In the genomic region with DNA sequence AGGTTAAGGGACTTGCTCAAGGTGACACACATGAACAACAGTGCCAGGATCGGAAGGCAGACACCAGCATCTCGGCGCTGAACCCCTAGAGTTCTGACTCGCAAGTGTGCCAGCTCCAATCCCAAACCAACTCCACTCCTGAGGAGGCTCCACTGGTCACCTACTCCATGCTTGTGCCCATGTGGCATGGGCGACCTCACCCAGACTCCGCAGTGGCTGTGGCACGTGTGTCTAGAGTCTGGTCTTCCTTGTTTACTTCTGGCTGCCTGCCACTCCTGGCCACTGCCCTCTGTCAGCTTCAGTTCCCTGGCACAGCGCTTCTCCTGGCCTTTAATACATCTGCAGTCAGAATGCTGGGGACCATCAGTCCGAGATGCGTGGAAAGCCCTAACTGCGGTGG, we compare ENCODE assay signal across 7 mouse cellular contexts. TPM values are rescaled to one million over a fixed set of nuclear protein-coding genes. Genes with fewer than 3 reads are reported as not detected.
A peak's percentile ranks its signal among the peaks of the same experiment; 100 is the strongest.
DNase-seq lines count a peak whose midpoint lies in the region; ATAC-seq and TF ChIP-seq lines count a peak whose summit lies in the region.

No protein-coding gene starts in this region.

- no peak overlapping the region for H3K27ac ChIP-seq in ES-E14 (ENCODE audit: insufficient read depth, low read depth, low read length, poor library complexity, severe bottlenecking)
- no peak overlapping the region for H3K27ac ChIP-seq in embryonic facial prominence, embryonic 11.5 days (replicated peaks; ENCODE audit: low read depth, low read length)
- H3K27ac ChIP-seq in heart, embryonic 16.5 days (ENCODE audit: low read length), result peak overlapping the region; percentile 72

- peak; percentile 14; the same call in 1 of the 2 replicates for ATAC-seq in embryonic facial prominence, embryonic 11.5 days (replicated peaks; ENCODE audit: insufficient number of reproducible peaks, low FRiP score, low TSS enrichment, low read depth)
- ATAC-seq in heart, embryonic 16.5 days (replicated peaks; ENCODE audit: extremely low read depth, insufficient read depth, low FRiP score), result no peak
- peak; percentile 5; the same call in 1 of the 2 replicates for ATAC-seq in megakaryocyte, adult 5-6 weeks (ENCODE audit: poor library complexity, severe bottlenecking)

- no peak for TF ChIP-seq CTCF in C2C12 (IDR thresholded peaks at IDR 0.05; ENCODE audit: control insufficient read depth, insufficient read depth, insufficient read length)

- H3ac ChIP-seq in C2C12 (ENCODE audit: control insufficient read depth, insufficient read length, low read depth), result peak overlapping the region; percentile 64

- in situ Hi-C loops in ES-E14 (cut with MboI; ENCODE audit: low sequenced_read_pairs in 2 of 2, unreplicated experiment in 2 of 2), result no loop called here

- DNase-seq in ES-E14 (ENCODE audit: low read depth, low spot score), result no peak
- no peak for DNase-seq in embryonic facial prominence, embryonic 11.5 days (ENCODE audit: low spot score)
- peak; percentile 72 to 82 for DNase-seq in kidney, postnatal 36 days
- peak; percentile 58 for DNase-seq in testis, postnatal 10 days (ENCODE audit: low spot score)

- peaks cover 41% of the 10 kb centered on the region for H3K79me2 ChIP-seq in C2C12 (ENCODE audit: control insufficient read depth, insufficient read depth)

- 29% methylated on average over 11 of the region's 11 CpGs for WGBS in embryonic facial prominence, embryonic 11.5 days
- 18% methylated on average over 11 of the region's 11 CpGs for WGBS in heart, embryonic 16.5 days

- peak overlapping the region; percentile 18 for H3K4me3 ChIP-seq in C2C12 (ENCODE audit: insufficient read depth, poor library complexity, severe bottlenecking)
- H3K4me3 ChIP-seq in ES-E14 (ENCODE audit: insufficient read depth in 1 of 2, low read depth in 1 of 2, low read length in 2 of 2, poor library complexity in 1 of 2, severe bottlenecking in 1 of 2), result peak overlapping the region; percentile 36 to 76; a peak in 3 of 4 replicates
- peak overlapping the region; percentile 62 for H3K4me3 ChIP-seq in embryonic facial prominence, embryonic 11.5 days (ENCODE audit: low read depth, low read length)
- H3K4me3 ChIP-seq in heart, embryonic 16.5 days (ENCODE audit: low read length), result peak overlapping the region; percentile 68

- H3K36me3 ChIP-seq in C2C12 (ENCODE audit: control insufficient read depth, insufficient read depth) (peaks cover under 1% of the 10 kb centered on the region), ES-E14 (ENCODE audit: control insufficient read depth, insufficient read depth, low read length, poor library complexity, severe bottlenecking) (no peaks in the 10 kb centered on the region)
- no peaks in the 10 kb centered on the region for H3K36me3 ChIP-seq in embryonic facial prominence, embryonic 11.5 days (replicated peaks; ENCODE audit: control insufficient read depth, insufficient read depth, low read depth, low read length)
- no peaks in the 10 kb centered on the region; the same call in 1 of the 2 replicates for H3K36me3 ChIP-seq in heart, embryonic 16.5 days (ENCODE audit: control insufficient read depth, insufficient read depth)

- H3K4me1 ChIP-seq in ES-E14 (ENCODE audit: control insufficient read depth in 2 of 2, insufficient read depth in 2 of 2, low read length in 2 of 2, poor library complexity in 1 of 2), result peaks cover 5 to 20% of the 10 kb centered on the region in 2 experiments
- H3K4me1 ChIP-seq in embryonic facial prominence, embryonic 11.5 days (ENCODE audit: control insufficient read depth, insufficient read depth, low read length), result peaks cover 5% of the 10 kb centered on the region
- H3K4me1 ChIP-seq in heart, embryonic 16.5 days (ENCODE audit: control insufficient read depth, insufficient read depth, low read length), result peaks cover 21% of the 10 kb centered on the region

- peak overlapping the region; percentile 46; the same call in 1 of the 2 replicates for H3K9ac ChIP-seq in ES-E14 (ENCODE audit: insufficient read depth, low read depth, low read length, poor library complexity, severe bottlenecking)
- H3K9ac ChIP-seq in embryonic facial prominence, embryonic 11.5 days (replicated peaks; ENCODE audit: low read length), result peak overlapping the region; percentile 68
- peak overlapping the region; percentile 77 for H3K9ac ChIP-seq in heart, embryonic 16.5 days (ENCODE audit: low read length)

- no peaks in the 10 kb centered on the region for H3K27me3 ChIP-seq in C2C12 (ENCODE audit: control insufficient read depth, insufficient read depth, insufficient read length)
- peaks cover 25% of the 10 kb centered on the region for H3K27me3 ChIP-seq in embryonic facial prominence, embryonic 11.5 days (ENCODE audit: control insufficient read depth, insufficient read depth, low read length)
- no peaks in the 10 kb centered on the region for H3K27me3 ChIP-seq in heart, embryonic 16.5 days (ENCODE audit: control insufficient read depth, insufficient read depth, low read length)

- H3K9me3 ChIP-seq in ES-E14 (ENCODE audit: control insufficient read depth, insufficient read depth, low read depth, low read length), result no peaks in the 10 kb centered on the region
- 0 out of 2 replicates have a peak, but pooled peaks cover 2% of the 10 kb centered on the region for H3K9me3 ChIP-seq in embryonic facial prominence, embryonic 11.5 days (replicated peaks; ENCODE audit: control insufficient read depth, low read length)
- peaks cover 7% of the 10 kb centered on the region for H3K9me3 ChIP-seq in heart, embryonic 16.5 days (replicated peaks; ENCODE audit: control insufficient read depth, low read length)

- H3K4me2 ChIP-seq in embryonic facial prominence, embryonic 11.5 days (ENCODE audit: low read depth, low read length), result peak overlapping the region; percentile 96
- H3K4me2 ChIP-seq in heart, embryonic 16.5 days (ENCODE audit: low read depth, low read length), result peak overlapping the region; percentile 98

- peaks cover 32% of the 10 kb centered on the region for H3K79me3 ChIP-seq in C2C12 (ENCODE audit: low read depth)

TF ChIP-seq in C2C12, 6 proteins besides CTCF, POLR2A, EP300 and RAD21:
- TF ChIP-seq USF1 (IDR thresholded peaks at IDR 0.05; ENCODE audit: low read depth) (no peak), MYOG (IDR thresholded peaks at IDR 0.05; ENCODE audit: control insufficient read depth, extremely low read depth, insufficient read length) (no peak), MYOD1 (IDR thresholded peaks at IDR 0.05; ENCODE audit: control insufficient read depth, insufficient read length, low read depth) (no peak), CEBPB (IDR thresholded peaks at IDR 0.05; ENCODE audit: low read depth) (no peak), FOSL1 (IDR thresholded peaks at IDR 0.05; ENCODE audit: insufficient read depth, low read length, poor library complexity, severe bottlenecking) (no peak), MAX (IDR thresholded peaks at IDR 0.05) (no peak)

TF ChIP-seq in ES-E14, 5 proteins besides CTCF, POLR2A, EP300 and RAD21:
- TF ChIP-seq HCFC1 (IDR thresholded peaks at IDR 0.05; ENCODE audit: borderline replicate concordance, insufficient read depth, low read length) (no peak), ZNF384 (IDR thresholded peaks at IDR 0.05; ENCODE audit: low read depth, low read length) (no peak), CHD2 (IDR thresholded peaks at IDR 0.05; ENCODE audit: low read depth, low read length) (no peak), ZC3H11A (IDR thresholded peaks at IDR 0.05; ENCODE audit: borderline replicate concordance, low read depth, low read length) (no peak), MAFK (IDR thresholded peaks at IDR 0.05; ENCODE audit: insufficient read depth, low read depth, low read length) (no peak)

RNA-seq across cellular contexts. Expression of gene Gfod1, which starts 0.7 kb away (rescaled TPM):
- 10.3 TPM for polyA plus RNA-seq in C2C12 (2012; fragmentation: generic; extraction: Trizol)
- 4.8 and 6.3 TPM in 2 replicates for total RNA-seq in ES-E14 (2012; rRNA removed)
- 0.50 and 0.63 TPM in 2 replicates for polyA plus RNA-seq in embryonic facial prominence, embryonic 11.5 days (2014; fragmentation: Nextera tagmentation; extraction: Ambion mirVana)
- 0.92 and 0.93 TPM in 2 replicates for polyA plus RNA-seq in heart, embryonic 16.5 days (2015; fragmentation: Nextera tagmentation; extraction: Ambion mirVana)
- 10.8 and 16.8 TPM in 2 replicates for total RNA-seq in megakaryocyte, adult 5-6 weeks (2015)
- 4.9 and 7.2 TPM in 2 replicates for total RNA-seq in megakaryocyte, adult 5-6 weeks (2017)

Comparison
In these comparisons a context has a peak if more than half of its experiments do, and no peak if none do; other contexts are left out.
1. H3K4me3 ChIP-seq: peak in every context shown above with its lines; median percentile 68 in heart, embryonic 16.5 days; 62 in embryonic facial prominence, embryonic 11.5 days; 56 in ES-E14; 18 in C2C12.
2. DNase-seq: peak in kidney, postnatal 36 days (2 of 2) and testis, postnatal 10 days (single experiment); none in ES-E14 (single experiment) and embryonic facial prominence, embryonic 11.5 days (single experiment).
3. Peak in every context shown above with its lines, with median percentiles within 50 percentile points of each other: H3K9ac ChIP-seq.